Mouse (Mus musculus): ENCODE results near the gene Oas1e. TPM values are rescaled to one million over a fixed set of nuclear protein-coding genes. Genes with fewer than 3 reads are reported as not detected.

Oas1e gene
- polyA plus RNA-seq, 1 experiment from 2014 or later: not detected

GRCm38 (mm10) chr5:120775287-120775985 is 19.9 kb downstream of the Oas1e start:
- Histone ChIP-seq H3K27me3 (0 out of 2 replicates have a peak, but pooled peaks cover 3% of the 10 kb centered on the region), H3K27ac (no peak overlapping the region), H3K4me1 (peaks cover 8% of the 10 kb centered on the region), H3K9me3 (no peaks in the 10 kb centered on the region), H3K4me2 (no peak overlapping the region), H3K36me3 (no peaks in the 10 kb centered on the region), H3K9ac (no peak overlapping the region), H3K4me3 (no peak overlapping the region)
- 69% methylated on average over 14 of the region's 14 CpGs for WGBS
- no peak; the same call in 1 of the 2 replicates for ATAC-seq (ENCODE audit: insufficient number of reproducible peaks, insufficient read depth, low FRiP score, low TSS enrichment, low read depth)

GRCm38 (mm10) chr5:120769396-120769795 is 25.9 kb downstream of the Oas1e start:
- Histone ChIP-seq H3K27me3 (0 out of 2 replicates have a peak, but pooled peaks cover 3% of the 10 kb centered on the region), H3K4me1 (no peaks in the 10 kb centered on the region), H3K36me3 (no peaks in the 10 kb centered on the region), H3K27ac (no peak overlapping the region), H3K4me2 (no peak overlapping the region), H3K9ac (no peak overlapping the region), H3K4me3 (no peak overlapping the region), H3K9me3 (no peaks in the 10 kb centered on the region)
- 63% methylated on average over 3 of the region's 3 CpGs for WGBS
- ATAC-seq (ENCODE audit: insufficient number of reproducible peaks, insufficient read depth, low FRiP score, low TSS enrichment, low read depth): no peak

GRCm38 (mm10) chr5:120765010-120765409 is 30.3 kb downstream of the Oas1e start:
- ATAC-seq (ENCODE audit: insufficient number of reproducible peaks, insufficient read depth, low FRiP score, low TSS enrichment, low read depth): no peak
- no peaks in the 10 kb centered on the region for H3K9me3 ChIP-seq
- H3K27ac ChIP-seq: no peak overlapping the region
- H3K27me3 ChIP-seq: peaks cover 6% of the 10 kb centered on the region; the same call in 1 of the 2 replicates
- H3K9ac ChIP-seq: no peak overlapping the region
- no peak overlapping the region for H3K4me3 ChIP-seq
- 67% methylated on average over 8 of the region's 8 CpGs for WGBS
- H3K4me1 ChIP-seq: no peaks in the 10 kb centered on the region
- no peaks in the 10 kb centered on the region for H3K36me3 ChIP-seq
- no peak overlapping the region for H3K4me2 ChIP-seq

GRCm38 (mm10) chr5:120761901-120762300 is 33.4 kb downstream of the Oas1e start:
- H3K27me3 ChIP-seq: peaks cover 11% of the 10 kb centered on the region
- no peaks in the 10 kb centered on the region for H3K36me3 ChIP-seq
- WGBS: 18% methylated on average over 6 of the region's 6 CpGs
- H3K4me3 ChIP-seq: no peak overlapping the region
- H3K9me3 ChIP-seq: no peaks in the 10 kb centered on the region
- no peak overlapping the region for H3K27ac ChIP-seq
- H3K4me1 ChIP-seq: no peaks in the 10 kb centered on the region
- H3K9ac ChIP-seq: no peak overlapping the region
- ATAC-seq (ENCODE audit: insufficient number of reproducible peaks, insufficient read depth, low FRiP score, low TSS enrichment, low read depth): 0 out of 2 replicates have a peak, but pooled peaks have one; percentile 10
- no peak overlapping the region for H3K4me2 ChIP-seq

GRCm38 (mm10) chr5:120754215-120754614 is 41.1 kb downstream of the Oas1e start:
- Histone ChIP-seq H3K4me1 (no peaks in the 10 kb centered on the region), H3K9me3 (no peaks in the 10 kb centered on the region), H3K27ac (no peak overlapping the region), H3K4me3 (no peak overlapping the region), H3K27me3 (peaks cover 5% of the 10 kb centered on the region; the same call in 1 of the 2 replicates), H3K36me3 (no peaks in the 10 kb centered on the region), H3K9ac (no peak overlapping the region), H3K4me2 (no peak overlapping the region)
- ATAC-seq (ENCODE audit: insufficient number of reproducible peaks, insufficient read depth, low FRiP score, low TSS enrichment, low read depth): no peak
- WGBS: 85% methylated on average over 4 of the region's 4 CpGs

DNA sequence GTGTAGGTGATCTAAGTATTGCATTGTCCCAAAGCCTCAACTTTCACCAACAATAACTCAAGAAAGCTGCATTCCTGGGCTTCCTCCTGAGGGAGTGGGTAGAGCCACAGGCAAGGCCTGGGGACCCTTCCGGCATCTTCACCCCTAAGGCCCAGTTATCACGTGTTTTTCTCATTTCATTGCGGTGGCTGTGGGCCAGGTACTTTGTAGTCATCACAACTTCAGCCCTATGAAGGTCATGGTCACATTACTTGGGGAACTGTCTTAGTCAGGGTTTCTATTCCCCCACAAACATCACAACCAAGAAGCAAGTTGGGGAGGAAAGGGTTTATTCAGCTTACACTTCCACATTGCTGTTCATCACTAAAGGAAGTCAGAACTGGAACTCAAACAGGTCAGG is 42.5 kb downstream of the Oas1e start:
- H3K36me3 ChIP-seq: no peaks in the 10 kb centered on the region
- no peaks in the 10 kb centered on the region for H3K27me3 ChIP-seq
- H3K9ac ChIP-seq: no peak overlapping the region
- H3K9me3 ChIP-seq: no peaks in the 10 kb centered on the region
- H3K4me3 ChIP-seq: no peak overlapping the region
- H3K4me1 ChIP-seq: no peaks in the 10 kb centered on the region
- no peak overlapping the region for H3K4me2 ChIP-seq
- no peak overlapping the region for H3K27ac ChIP-seq
- WGBS: 77% methylated on average over 3 of the region's 3 CpGs
- ATAC-seq (ENCODE audit: insufficient number of reproducible peaks, insufficient read depth, low FRiP score, low TSS enrichment, low read depth): no peak

- Histone ChIP-seq H3K4me3 (no peak overlapping the region), H3K27ac (no peak overlapping the region), H3K9ac (no peak overlapping the region), H3K4me2 (no peak overlapping the region), H3K36me3 (no peaks in the 10 kb centered on the region), H3K27me3 (no peaks in the 10 kb centered on the region), H3K4me1 (no peaks in the 10 kb centered on the region), H3K9me3 (no peaks in the 10 kb centered on the region)
- 65% methylated on average over 3 of the region's 3 CpGs for WGBS
- no peak for ATAC-seq (ENCODE audit: insufficient number of reproducible peaks, insufficient read depth, low FRiP score, low TSS enrichment, low read depth)
Measured at GRCm38 (mm10) chr5:120751206-120751605, 44.1 kb downstream of the Oas1e start.

DNA sequence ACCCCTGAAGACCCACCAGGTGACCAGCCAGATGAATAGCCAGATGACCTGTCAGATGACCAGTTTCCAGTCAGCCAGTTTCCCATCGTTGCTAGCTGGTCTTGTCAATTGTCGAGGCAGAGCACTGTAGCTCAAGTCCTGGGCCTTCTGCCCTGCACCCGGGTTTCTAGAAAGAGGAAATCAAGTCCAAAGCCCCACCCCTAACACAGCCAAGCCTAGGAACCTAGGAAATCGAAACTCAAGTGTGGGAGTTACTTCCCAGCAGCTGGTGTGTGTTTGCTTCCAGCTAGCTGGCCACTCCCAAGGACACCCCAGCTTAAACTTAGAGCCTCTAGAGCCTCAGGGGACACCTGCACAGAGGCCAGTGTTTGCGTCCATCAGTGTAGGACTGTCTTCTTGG is 45.6 kb downstream of the Oas1e start, which contains the start of gene Oas2:
TSS of gene Oas2 (minus strand) at position 166 of the 400 bp plus-strand sequence.
- Histone ChIP-seq H3K9ac (no peak within 1 kb of the TSS), H3K4me1 (no peaks in the 10 kb centered on the region), H3K27me3 (no peaks in the 10 kb centered on the region), H3K36me3 (no peaks in the 10 kb centered on the region), H3K27ac (no peak within 1 kb of the TSS), H3K4me3 (no peak within 1 kb of the TSS), H3K9me3 (no peaks in the 10 kb centered on the region), H3K4me2 (no peak within 1 kb of the TSS)
- 62% methylated on average over 5 of the region's 5 CpGs for WGBS
- ATAC-seq (ENCODE audit: insufficient number of reproducible peaks, insufficient read depth, low FRiP score, low TSS enrichment, low read depth): no peak

- H3K9ac ChIP-seq: no peak overlapping the region; the same call in 1 of the 2 replicates
- H3K4me2 ChIP-seq: no peak overlapping the region
- 0 out of 2 replicates have a peak, but pooled peaks cover 4% of the 10 kb centered on the region for H3K27me3 ChIP-seq
- H3K27ac ChIP-seq: no peak overlapping the region
- no peaks in the 10 kb centered on the region for H3K9me3 ChIP-seq
- H3K36me3 ChIP-seq: no peaks in the 10 kb centered on the region
- no peak for ATAC-seq (ENCODE audit: insufficient number of reproducible peaks, insufficient read depth, low FRiP score, low TSS enrichment, low read depth)
- no peaks in the 10 kb centered on the region for H3K4me1 ChIP-seq
- 10% methylated on average over 5 of the region's 5 CpGs for WGBS
- H3K4me3 ChIP-seq: no peak overlapping the region
Measured at GRCm38 (mm10) chr5:120746451-120746850, 48.9 kb downstream of the Oas1e start.

DNA sequence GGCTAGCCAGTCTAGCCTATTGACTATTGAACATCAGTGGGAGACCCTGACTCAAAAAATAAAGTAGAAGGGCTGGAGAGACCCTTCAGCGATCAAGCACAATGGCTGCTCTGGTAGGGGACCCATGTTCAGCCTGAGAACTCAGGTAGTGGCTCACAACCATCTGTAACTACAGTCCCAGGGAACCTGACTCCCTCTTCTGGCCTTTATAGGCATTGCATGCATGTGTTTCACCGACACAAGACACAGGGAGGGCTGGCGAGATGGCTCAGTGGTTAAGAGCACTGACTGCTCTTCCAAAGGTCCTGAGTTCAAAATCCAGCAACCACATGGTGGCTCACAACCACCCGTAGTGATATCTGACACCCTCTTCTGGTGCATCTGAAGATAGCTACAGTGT is 53.2 kb downstream of the Oas1e start:
- no peaks in the 10 kb centered on the region for H3K4me1 ChIP-seq
- no peak for ATAC-seq (ENCODE audit: insufficient number of reproducible peaks, insufficient read depth, low FRiP score, low TSS enrichment, low read depth)
- H3K9me3 ChIP-seq: no peaks in the 10 kb centered on the region
- H3K4me2 ChIP-seq: no peak overlapping the region
- no peak overlapping the region for H3K27ac ChIP-seq
- no peak overlapping the region for H3K4me3 ChIP-seq
- WGBS: 28% methylated on average over 4 of the region's 4 CpGs
- H3K9ac ChIP-seq: no peak overlapping the region
- no peaks in the 10 kb centered on the region for H3K36me3 ChIP-seq
- H3K27me3 ChIP-seq: peaks cover 8% of the 10 kb centered on the region; the same call in 1 of the 2 replicates
